Mouse (Mus musculus): ENCODE data around the gene Prdx5. TPM values are rescaled to one million over a fixed set of nuclear protein-coding genes. Genes with fewer than 3 reads are reported as not detected.
A peak's percentile ranks its signal among the peaks of the same experiment; 100 is the strongest.

The Prdx5 gene
- total and polyA plus RNA-seq, 3 experiments = 130 to 246 TPM; not detected in 1

- Histone ChIP-seq H3K79me2 (ENCODE audit: control insufficient read depth, insufficient read depth, low read length, poor library complexity) (peaks cover 16% of the 10 kb centered on the region), H3K9me3 (replicated peaks; ENCODE audit: insufficient read depth, low read length) (no peaks in the 10 kb centered on the region), H3K4me3 (ENCODE audit: control insufficient read depth in 1 of 2, insufficient read depth in 1 of 2, low read depth in 2 of 2, low read length in 2 of 2) (no peak overlapping the region), H3K27me3 (ENCODE audit: control insufficient read depth in 1 of 2, insufficient read depth in 2 of 2, low read length in 2 of 2) (no peaks in the 10 kb centered on the region), H3K27ac (ENCODE audit: control insufficient read depth, low read depth, low read length) (no peak overlapping the region), H3K9ac (ENCODE audit: control insufficient read depth, low read depth, low read length, poor library complexity, severe bottlenecking) (no peak overlapping the region), H3K36me3 (ENCODE audit: control insufficient read depth in 1 of 2, insufficient read depth in 2 of 2, low read length in 2 of 2) (peaks cover 3% of the 10 kb centered on the region in 2 experiments; a peak in 1 of 4 replicates), H3K4me1 (ENCODE audit: control insufficient read depth in 1 of 2, insufficient read depth in 2 of 2, low read length in 2 of 2) (no peaks in the 10 kb centered on the region; a peak in 2 of 4 replicates)
- DNase-seq (ENCODE audit: low read depth, low spot score) = no peak
- TF ChIP-seq JUND (IDR thresholded peaks at IDR 0.05; ENCODE audit: low read depth, low read length) = no peak
- no peak for TF ChIP-seq EP300 (IDR thresholded peaks at IDR 0.05; ENCODE audit: low read depth in 1 of 2, low read length in 2 of 2)
- no peak for TF ChIP-seq E2F4 (IDR thresholded peaks at IDR 0.05; ENCODE audit: borderline replicate concordance, low read depth, low read length)
- no peak for TF ChIP-seq ZMIZ1 (IDR thresholded peaks at IDR 0.05; ENCODE audit: low read depth, low read length)
- TF ChIP-seq RCOR1 (IDR thresholded peaks at IDR 0.05; ENCODE audit: low read depth, low read length) = no peak
- TF ChIP-seq CTCF (IDR thresholded peaks at IDR 0.05 in 2 of 3, conservative IDR thresholded peaks at IDR 0.05 in 1 of 3; ENCODE audit: control insufficient read depth in 1 of 3, insufficient read depth in 1 of 3, low read depth in 2 of 3, low read length in 3 of 3, poor library complexity in 1 of 3, severe bottlenecking in 1 of 3) = no peak
- TF ChIP-seq TCF12 (IDR thresholded peaks at IDR 0.05; ENCODE audit: low read depth, low read length) = no peak
- no peak for TF ChIP-seq POLR2AphosphoS5 (IDR thresholded peaks at IDR 0.05; ENCODE audit: borderline replicate concordance, low read depth, low read length)
- TF ChIP-seq POLR2A (IDR thresholded peaks at IDR 0.05; ENCODE audit: control insufficient read depth in 1 of 2, insufficient read depth in 1 of 2, low read depth in 1 of 2, low read length in 2 of 2, poor library complexity in 1 of 2) = no peak
- TF ChIP-seq POLR2AphosphoS2 (IDR thresholded peaks at IDR 0.05; ENCODE audit: low read length) = no peak
- TF ChIP-seq ZNF384 (IDR thresholded peaks at IDR 0.05; ENCODE audit: low read depth, low read length) = no peak
- TF ChIP-seq GATA1 (IDR thresholded peaks at IDR 0.05; ENCODE audit: low read depth, low read length) = no peak
- no peak for TF ChIP-seq MAX (IDR thresholded peaks at IDR 0.05; ENCODE audit: low read length)
- no peak for TF ChIP-seq ZC3H11A (IDR thresholded peaks at IDR 0.05; ENCODE audit: low read depth, low read length)
- no peak for TF ChIP-seq USF1 (IDR thresholded peaks at IDR 0.05; ENCODE audit: low read depth, low read length)
- no peak for TF ChIP-seq ZKSCAN1 (IDR thresholded peaks at IDR 0.05; ENCODE audit: low read depth, low read length)
- no peak for TF ChIP-seq MYC (IDR thresholded peaks at IDR 0.05; ENCODE audit: low read depth, low read length)
- no peak for TF ChIP-seq NRF1 (IDR thresholded peaks at IDR 0.05; ENCODE audit: insufficient read depth, low read depth, low read length, poor library complexity, severe bottlenecking)
- no peak for TF ChIP-seq UBTF (IDR thresholded peaks at IDR 0.05; ENCODE audit: borderline replicate concordance, insufficient read depth, low read depth, low read length)
Measured at GRCm38 (mm10) chr19:6916496-6916895, 6.6 kb upstream of the Prdx5 start.

GRCm38 (mm10) chr19:6915276-6915675 is 5.4 kb upstream of the Prdx5 start:
- Histone ChIP-seq H3K4me3 (ENCODE audit: control insufficient read depth in 1 of 2, insufficient read depth in 1 of 2, low read depth in 2 of 2, low read length in 2 of 2) (no peak overlapping the region), H3K36me3 (ENCODE audit: control insufficient read depth in 1 of 2, insufficient read depth in 2 of 2, low read length in 2 of 2) (peaks cover 3 to 5% of the 10 kb centered on the region in 2 experiments; a peak in 2 of 4 replicates), H3K4me1 (ENCODE audit: control insufficient read depth in 1 of 2, insufficient read depth in 2 of 2, low read length in 2 of 2) (no peaks in the 10 kb centered on the region; a peak in 1 of 4 replicates)

More at GRCm38 (mm10) chr19:6915276-6915675, 5.4 kb upstream of the Prdx5 start:
- Histone ChIP-seq H3K79me2 (ENCODE audit: control insufficient read depth, insufficient read depth, low read length, poor library complexity) (peaks cover 15% of the 10 kb centered on the region), H3K27ac (ENCODE audit: control insufficient read depth, low read depth, low read length) (no peak overlapping the region), H3K27me3 (ENCODE audit: control insufficient read depth in 1 of 2, insufficient read depth in 2 of 2, low read length in 2 of 2) (no peaks in the 10 kb centered on the region), H3K9ac (ENCODE audit: control insufficient read depth, low read depth, low read length, poor library complexity, severe bottlenecking) (no peak overlapping the region), H3K9me3 (replicated peaks; ENCODE audit: insufficient read depth, low read length) (no peaks in the 10 kb centered on the region)
- TF ChIP-seq POLR2A (IDR thresholded peaks at IDR 0.05; ENCODE audit: control insufficient read depth in 1 of 2, insufficient read depth in 1 of 2, low read depth in 1 of 2, low read length in 2 of 2, poor library complexity in 1 of 2) = 0 out of 4 replicates have a peak, but pooled peaks of 1 of the 2 experiments have one; percentile 23
- TF ChIP-seq MEF2A (IDR thresholded peaks at IDR 0.05; ENCODE audit: extremely low read depth, insufficient replicate concordance, low read depth, low read length, poor library complexity, severe bottlenecking) = no peak
- 0 out of 2 replicates have a peak, but pooled peaks have one; percentile 25 for TF ChIP-seq GATA1 (IDR thresholded peaks at IDR 0.05; ENCODE audit: low read depth, low read length)
- no peak for TF ChIP-seq USF2 (IDR thresholded peaks at IDR 0.05; ENCODE audit: borderline replicate concordance in 1 of 2, insufficient read depth in 1 of 2, low read depth in 1 of 2, low read length in 2 of 2)
- DNase-seq (ENCODE audit: low read depth, low spot score) = no peak
